Mouse (Mus musculus) gastrocnemius, postnatal 4 days (tissue): ENCODE results near the gene Nmrk2. TPM values are rescaled to one million over a fixed set of nuclear protein-coding genes. Genes with fewer than 3 reads are reported as not detected.
A peak's percentile ranks its signal among the peaks of the same experiment; 100 is the strongest.
"Not testable (repeated sequence)": the region's sequence is repeated elsewhere in the genome, so short reads cannot be mapped to it uniquely, and the experiment has no call there.

Experiments used
- DNase-seq, 2 experiments: peaks; one replicate each; pipeline ENCODE4 v3.0.0; 2021 to 2022; ENCODE audit warnings: low spot score in 2 of 2, mixed read lengths in 2 of 2
- total RNA-seq, 2 experiments: library from RNA; stranded (reverse); gene quantifications; 2 replicates each; pipeline ENCODE4 v1.2.3; 2021

Nmrk2 gene
- total RNA-seq, 2 experiments from 2014 or later: 1.2 to 1.5 TPM

- DNase-seq: peak in 1 of 2 experiments; percentile 20
Measured at GRCm38 (mm10) chr10:81189821-81190220, 12.0 kb downstream of the Nmrk2 start.

GRCm38 (mm10) chr10:81187161-81187560 lies 14.7 kb downstream of the Nmrk2 start:
- DNase-seq: peak in 1 of 2 experiments; percentile 16

DNA sequence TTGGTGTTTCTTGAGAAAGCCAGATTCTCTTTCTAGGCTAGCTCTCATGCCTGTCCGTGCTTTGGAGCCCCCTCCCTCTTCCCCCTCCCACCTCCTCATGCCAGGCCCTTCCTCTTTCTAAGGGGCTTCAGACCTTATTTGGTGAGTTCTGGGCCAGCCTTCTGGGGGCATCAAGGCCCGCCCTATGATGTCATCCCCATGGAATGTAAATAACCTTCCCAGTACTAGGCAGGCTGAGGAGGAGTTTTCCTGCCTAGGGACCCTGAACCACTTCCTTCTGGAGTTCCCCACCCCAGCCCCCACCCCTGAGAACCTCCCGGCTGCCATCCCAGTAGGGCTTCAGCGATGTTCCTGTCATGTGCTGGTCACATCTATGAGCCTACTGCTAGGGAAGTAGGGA lies 17.1 kb downstream of the Nmrk2 start:
- DNase-seq: no peak

- DNase-seq: no peak
Measured at GRCm38 (mm10) chr10:81183805-81184204, 18.0 kb downstream of the Nmrk2 start, which contains the start of gene 4930442H23Rik. 4930442H23Rik (minus strand) TSS chr10:81183849.

DNA sequence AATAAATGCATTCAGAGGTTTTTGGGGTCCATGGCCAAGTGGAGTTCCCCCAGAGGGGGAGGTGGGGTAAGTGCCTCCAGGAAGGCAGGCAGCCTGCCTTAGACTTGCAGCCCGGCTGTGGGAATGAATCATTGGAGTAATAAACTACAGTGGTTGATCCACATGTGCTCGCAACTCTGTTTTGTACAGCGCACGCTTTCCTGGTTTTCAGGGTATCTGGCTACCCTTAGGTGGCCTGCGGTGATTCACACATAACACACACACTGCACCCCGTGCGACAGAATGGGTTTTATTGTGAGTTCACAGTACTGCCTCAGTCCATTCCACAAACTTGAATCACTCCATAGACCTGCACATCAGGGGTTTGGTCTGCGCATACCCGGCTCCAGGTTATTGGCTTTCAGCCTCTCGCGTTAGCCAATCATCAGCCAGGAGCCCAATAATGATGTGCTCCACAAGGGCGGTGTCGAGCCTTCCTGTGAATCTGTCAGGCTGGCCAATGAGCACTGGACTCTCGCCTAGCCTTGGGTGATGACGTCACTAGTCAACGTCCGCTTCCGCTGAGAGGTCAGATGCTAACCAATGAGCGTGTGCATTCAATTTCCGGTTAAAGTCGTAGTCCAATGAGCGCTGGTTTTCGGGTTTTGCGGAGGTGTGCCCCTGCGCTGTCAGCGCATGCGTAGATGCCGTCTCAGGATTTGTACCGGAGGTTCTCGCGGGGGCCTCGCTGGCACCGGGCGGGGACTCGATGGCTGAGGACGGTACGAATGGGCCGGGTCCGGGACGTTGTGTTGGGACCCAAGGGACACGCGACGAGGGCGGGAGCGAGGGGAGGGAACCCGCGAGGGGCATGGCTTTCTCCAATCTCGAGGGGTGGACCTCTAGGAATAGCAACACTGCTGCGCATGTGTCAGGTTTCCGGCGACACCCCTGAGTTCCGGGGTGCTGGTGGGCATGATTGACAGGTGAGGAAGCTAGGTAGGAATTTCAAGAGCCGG lies 19.2 kb downstream of the Nmrk2 start, which contains the start of gene Dapk3:
TSS of gene Dapk3 (plus strand) at position 670 of the 998 bp plus-strand sequence.
- DNase-seq: peak; percentile 90 to 94

- not testable (repeated sequence) for DNase-seq
Measured at GRCm38 (mm10) chr10:81181860-81182259, 20.0 kb downstream of the Nmrk2 start.

DNA sequence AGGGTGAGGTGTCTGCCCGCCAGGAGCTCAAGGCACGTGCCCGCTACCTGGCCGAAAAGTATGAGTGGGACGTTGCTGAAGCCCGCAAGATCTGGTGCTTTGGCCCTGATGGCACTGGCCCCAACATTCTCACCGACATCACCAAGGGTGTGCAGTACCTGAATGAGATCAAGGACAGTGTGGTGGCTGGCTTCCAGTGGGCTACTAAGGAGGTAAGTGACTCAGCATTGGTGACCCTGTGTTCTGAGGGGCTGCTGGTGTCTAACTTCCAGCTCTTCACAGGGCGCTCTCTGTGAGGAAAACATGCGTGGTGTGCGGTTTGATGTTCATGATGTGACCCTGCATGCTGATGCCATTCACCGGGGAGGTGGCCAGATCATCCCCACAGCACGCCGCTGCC lies 20.9 kb downstream of the Nmrk2 start:
- no peak for DNase-seq

- DNase-seq: no peak
Measured at GRCm38 (mm10) chr10:81179451-81180342, 22.2 kb downstream of the Nmrk2 start.

DNA sequence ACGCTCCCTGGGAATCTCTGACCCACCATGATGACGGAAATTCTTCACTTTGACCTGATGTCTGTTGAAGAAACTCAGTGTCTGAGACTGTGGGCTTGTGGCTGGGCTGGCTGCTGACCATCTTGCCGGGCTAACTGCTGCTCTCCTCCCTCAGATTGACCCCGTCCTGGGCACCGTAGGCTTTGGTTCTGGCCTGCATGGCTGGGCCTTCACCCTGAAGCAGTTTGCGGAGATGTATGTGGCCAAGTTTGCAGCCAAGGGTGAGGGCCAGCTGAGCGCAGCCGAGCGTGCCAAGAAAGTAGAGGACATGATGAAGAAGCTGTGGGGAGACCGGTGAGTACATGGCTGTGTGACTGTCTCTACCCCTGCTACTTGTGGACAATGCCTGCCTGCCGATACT lies 22.9 kb downstream of the Nmrk2 start:
- no peak for DNase-seq

GRCm38 (mm10) chr10:81177958-81178712 lies 23.7 kb downstream of the Nmrk2 start:
- DNase-seq: no peak

DNA sequence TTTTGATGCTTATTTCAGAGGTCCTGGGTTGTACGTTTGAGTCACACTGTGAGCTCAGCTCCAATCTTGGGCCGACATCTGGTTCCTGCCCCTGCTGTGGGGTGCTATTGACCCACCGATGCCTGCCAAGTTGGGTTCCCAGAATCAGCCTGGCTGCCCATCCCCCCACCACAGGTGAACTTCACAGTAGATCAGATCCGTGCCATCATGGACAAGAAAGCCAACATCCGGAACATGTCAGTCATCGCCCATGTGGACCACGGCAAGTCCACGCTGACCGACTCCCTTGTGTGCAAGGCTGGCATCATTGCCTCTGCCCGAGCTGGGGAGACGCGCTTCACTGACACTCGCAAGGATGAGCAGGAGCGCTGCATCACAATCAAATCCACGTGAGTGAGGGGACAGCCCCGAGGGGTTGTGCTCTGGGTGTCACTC lies 24.3 kb downstream of the Nmrk2 start:
- no peak for DNase-seq

DNA sequence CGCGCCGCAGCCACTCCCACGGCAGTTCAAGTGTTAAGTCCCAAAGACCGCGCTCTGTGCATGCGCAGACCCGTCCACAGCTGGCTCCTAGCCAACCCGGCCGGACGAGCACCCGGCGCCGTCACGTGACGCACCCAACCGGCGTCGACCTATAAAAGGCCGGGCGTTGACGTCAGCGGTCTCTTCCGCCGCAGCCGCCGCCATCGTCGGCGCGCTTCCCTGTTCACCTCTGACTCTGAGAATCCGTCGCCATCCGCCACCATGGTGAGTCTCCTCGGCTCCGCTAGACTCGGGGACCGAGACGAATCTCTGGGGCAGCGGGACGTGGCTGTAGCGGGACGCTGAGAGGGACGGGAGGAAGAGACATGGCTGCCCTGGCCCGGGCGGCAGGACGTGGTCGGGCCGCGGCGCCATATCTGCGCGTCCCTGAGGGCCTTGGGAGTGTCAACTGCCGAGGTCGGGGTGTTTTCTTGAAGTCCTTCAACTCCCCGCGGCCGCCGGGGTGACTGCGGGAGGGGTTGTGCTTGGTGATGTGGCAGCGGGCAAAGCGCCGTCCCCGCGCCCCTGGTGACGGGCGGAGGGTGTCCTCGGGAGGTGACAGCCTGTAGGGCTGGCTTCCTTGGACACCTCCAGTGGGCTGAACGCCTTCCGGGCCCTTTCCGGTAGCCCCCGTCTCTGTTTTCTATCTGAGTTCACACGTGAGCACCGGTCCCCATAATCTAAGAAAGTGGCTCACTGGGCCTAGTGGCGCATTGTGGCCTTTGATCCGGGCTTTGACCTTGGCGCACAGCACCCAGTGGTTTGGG lies 25.2 kb downstream of the Nmrk2 start, which contains the start of gene Eef2:
TSS of gene Eef2 (plus strand) at position 166 of the 806 bp plus-strand sequence.
- peak; percentile 100 for DNase-seq

- peak in 1 of 2 experiments; percentile 69 for DNase-seq
Measured at GRCm38 (mm10) chr10:81175936-81176465, 25.9 kb downstream of the Nmrk2 start.

GRCm38 (mm10) chr10:81175345-81175701 lies 26.5 kb downstream of the Nmrk2 start:
- DNase-seq: not testable (repeated sequence)

GRCm38 (mm10) chr10:81174617-81175344 lies 27.1 kb downstream of the Nmrk2 start:
- peak; percentile 82 to 90 for DNase-seq

GRCm38 (mm10) chr10:81173132-81173531 lies 28.7 kb downstream of the Nmrk2 start:
- peak; percentile 75 to 82 for DNase-seq

DNA sequence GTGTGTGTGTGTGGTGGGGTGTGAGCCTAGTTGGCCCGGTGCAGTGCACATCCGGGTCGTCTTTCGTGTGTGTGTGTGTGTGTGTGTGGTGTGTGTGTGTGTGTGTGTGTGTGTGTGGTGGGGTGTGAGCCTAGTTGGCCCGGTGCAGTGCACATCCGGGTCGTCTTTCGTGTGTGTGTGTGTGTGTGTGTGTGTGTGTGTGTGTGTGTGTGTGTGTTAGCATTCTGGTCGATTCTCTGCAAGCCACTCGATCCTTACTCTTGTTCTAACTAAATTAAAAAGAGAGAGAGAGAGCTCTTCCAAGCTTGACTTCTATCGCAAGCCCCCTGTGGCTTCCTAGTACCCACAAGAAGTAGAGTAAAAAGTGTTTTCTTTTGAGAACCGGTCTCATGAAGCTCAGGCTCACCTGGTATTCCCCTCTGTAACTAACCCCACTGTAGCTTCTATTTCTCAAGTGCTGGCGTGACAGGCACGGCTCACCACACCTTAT lies 32.4 kb downstream of the Nmrk2 start:
- DNase-seq: not testable (repeated sequence)

DNA sequence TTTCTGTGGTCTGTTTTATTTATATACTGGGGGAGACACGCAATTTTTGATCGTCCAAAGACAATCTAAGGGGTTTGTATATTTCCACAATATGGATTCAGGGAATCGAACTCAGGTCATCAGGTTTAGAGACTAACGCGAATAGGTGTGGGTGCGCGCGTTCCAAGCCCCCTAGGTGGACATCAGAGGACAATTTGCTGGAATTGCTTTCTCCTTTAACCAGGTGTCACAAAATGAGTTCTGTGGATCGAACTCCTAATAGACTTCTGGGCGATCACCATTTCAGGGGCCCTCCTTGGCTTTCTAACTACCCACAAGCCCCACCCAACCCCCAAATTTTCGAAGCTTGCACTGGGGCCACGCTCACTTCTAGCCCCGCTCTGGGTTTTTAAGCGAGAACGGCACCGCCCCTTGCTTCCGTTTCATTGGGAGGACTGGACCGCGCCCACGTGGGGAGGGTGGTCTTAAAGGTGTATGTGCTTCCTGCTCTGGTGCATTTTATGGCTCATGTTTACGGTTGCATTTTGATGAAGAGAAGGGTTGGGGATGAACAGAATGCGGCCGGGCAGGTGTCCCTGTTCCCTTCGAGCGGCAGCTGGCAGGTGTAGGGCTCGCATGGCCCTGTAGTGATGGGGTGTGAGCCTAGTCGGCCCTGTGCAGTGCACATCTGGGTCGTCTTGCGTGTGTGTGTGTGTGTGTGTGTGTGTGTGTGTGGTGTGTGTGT lies 33.2 kb downstream of the Nmrk2 start:
- peak in 1 of 2 experiments; percentile 83 for DNase-seq
